Mouse (Mus musculus): ENCODE measurements around the gene Teddm2.

Gene Teddm2

GRCm38 (mm10) chr1:153899731-153900380, at the start of gene Teddm2, which contains the start of gene Glul:
Teddm2 (minus strand) TSS chr1:153900228.
Glul (plus strand) TSS chr1:153899944.
- DNase-seq, result peak; percentile 95 to 96

DNA sequence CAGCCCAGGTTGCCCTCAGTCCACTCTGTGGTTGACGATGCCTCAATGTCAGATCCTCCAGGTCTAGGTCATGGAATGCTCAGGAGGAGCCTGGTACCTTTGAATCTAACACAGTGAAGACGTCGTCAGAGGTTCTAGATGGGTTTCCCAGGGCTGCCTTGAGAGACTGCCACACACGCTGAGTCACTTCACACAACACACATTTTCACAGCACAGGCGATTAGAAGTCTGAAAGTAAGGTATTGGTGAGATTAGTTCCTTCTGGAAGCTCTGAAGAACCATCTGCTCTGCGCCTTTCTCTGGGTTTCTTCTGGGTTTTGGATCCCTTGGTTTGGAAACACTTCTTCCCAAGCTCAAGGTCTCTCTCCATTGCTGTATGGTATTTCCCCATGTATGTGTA, 47.8 kb upstream of the Teddm2 start:
- DNase-seq, result no peak

DNA sequence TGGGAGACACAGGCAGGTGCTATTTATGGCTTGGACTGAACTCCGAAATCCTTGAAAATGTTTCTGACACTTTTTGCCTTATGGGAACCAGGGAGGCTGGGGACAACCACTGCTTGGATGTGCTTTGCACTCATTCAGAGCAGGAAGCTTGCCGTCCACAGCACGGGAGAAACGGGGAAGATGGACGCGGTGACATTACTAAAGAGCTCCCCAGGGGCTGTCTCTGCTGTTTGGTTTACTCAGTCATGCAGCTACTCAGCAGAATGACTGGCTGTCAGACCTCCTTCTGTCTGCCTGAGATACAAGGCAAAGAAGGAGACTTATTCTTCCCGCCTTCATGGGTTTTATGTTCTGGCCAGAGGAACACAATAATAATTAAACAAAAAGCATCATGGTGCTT, 46.9 kb upstream of the Teddm2 start:
- DNase-seq, result no peak

DNA sequence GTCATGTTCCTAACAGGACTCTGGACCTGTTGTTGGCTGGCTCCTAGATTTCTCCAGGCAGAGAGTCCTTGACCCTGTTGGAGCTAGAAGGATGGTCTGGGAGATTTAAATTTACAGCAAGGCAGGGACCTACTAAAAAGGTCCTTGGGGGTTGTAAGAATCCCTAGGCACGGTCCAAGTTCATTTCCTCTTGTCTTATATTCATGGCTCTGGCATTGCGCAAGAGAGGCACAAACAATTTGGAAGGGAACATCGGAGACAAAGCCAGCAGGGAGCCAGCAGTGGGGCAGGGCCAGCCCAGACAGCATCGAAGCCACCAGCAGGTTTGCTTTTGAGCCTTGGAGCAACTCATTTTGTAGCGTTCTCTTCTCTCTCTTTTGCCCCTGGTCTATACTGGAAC, 45.2 kb upstream of the Teddm2 start:
- no peak for DNase-seq

DNA sequence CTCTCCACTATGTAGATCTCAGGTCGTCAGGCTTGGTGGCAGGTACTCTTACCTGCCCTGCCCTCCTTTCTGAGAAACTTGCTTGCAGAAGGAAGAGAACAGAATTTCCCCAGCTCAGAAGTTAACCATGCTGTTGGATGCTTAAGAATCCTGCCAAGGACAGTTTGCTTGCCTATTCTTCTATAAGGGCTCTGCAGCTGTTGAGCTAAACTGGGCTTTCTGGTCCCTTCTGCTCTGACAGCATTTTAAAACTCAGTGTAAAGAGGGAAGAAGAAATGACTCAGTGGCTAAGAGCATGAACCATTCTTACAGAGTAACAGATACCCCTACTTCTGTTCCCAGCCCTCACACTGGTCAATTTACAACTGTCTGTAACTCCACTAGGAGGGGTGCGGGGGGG, 41.0 kb upstream of the Teddm2 start:
- no peak for DNase-seq

DNA sequence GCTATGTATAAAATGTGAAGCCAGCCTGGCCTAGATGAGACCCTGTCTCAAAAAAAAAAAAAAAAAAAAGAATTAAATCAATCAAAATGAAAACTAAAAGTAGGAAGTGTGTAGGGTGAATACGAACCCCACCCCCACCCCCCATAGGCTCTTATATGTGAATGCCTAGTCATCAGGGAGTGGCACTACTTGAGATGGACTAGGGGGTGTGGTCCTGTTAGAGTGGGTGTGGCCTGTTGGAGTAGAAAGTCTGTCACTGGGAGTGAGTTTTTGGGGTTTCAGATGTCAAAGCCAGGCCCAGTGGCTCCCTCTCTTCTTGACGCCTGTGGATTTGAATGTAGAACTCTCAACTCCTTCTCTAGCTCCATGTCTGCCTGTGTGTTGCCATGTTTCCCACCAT, 37.0 kb upstream of the Teddm2 start:
- no peak for DNase-seq

DNA sequence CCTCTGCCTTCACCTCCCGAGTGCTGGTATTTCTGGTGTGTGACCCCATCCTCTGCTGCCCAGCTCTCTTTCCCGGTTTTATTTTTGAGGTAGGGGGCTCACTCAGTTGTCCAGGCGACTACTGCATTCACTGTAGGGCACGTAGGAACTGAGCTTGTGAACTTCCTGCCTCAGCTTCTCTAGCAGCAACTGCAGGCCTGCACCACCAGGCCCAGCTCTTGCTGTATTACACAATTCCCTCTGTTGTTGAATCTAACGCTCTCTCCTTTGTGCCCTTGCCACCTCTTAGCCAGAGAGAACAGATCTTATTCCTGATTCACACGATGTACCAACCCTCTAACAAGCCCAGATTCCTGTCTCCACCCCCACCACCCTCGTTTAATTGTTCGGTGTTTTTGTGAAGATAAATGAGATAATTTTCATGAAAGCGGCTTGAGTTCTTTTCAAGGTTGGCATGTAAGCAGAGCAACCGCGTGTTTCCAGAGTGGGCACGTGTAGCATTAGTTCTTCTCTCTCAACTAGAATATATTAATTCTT, 35.9 kb upstream of the Teddm2 start:
- no peak for DNase-seq

DNA sequence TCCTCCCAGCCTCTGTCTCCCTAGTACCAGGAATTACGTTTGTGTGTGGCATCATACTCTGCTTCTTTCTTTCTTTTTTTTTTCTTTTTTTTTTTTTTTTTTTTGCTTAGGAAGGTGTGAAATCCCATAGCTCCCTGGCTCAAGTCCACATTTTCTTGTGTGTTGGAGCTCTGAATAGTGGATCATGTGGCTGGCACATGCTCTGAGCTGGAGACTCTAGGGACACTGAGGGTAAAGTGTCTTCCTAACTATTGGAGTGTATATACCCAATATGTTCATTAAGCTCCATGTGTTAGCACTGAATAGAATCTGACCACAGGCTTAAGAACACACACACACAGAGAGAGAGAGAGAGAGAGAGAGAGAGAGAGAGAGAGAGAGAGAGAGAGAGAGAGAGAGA, 33.7 kb upstream of the Teddm2 start:
- no peak for DNase-seq

DNA sequence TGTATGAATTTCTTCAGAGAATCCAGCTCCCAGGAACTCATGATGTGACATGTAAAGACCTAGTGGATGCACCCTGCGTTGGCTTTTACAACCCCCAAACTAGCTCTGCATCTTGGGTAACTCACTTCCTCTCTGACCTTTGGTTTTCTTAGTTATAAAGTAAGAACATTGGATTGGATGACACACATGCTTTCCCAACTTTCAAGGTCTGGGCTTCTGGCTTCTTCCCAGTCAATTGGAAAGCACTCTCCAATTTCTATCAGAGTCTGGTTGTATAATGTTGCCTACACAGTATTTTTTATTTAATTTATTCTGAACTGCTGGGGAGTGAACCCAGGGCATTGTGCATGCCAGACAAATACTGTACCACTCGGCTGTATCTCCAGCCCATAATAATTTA, 30.4 kb upstream of the Teddm2 start:
- no peak for DNase-seq

- DNase-seq, result no peak
These were observed 24.7 kb upstream of the Teddm2 start for GRCm38 (mm10) chr1:153924395-153925385.

DNA sequence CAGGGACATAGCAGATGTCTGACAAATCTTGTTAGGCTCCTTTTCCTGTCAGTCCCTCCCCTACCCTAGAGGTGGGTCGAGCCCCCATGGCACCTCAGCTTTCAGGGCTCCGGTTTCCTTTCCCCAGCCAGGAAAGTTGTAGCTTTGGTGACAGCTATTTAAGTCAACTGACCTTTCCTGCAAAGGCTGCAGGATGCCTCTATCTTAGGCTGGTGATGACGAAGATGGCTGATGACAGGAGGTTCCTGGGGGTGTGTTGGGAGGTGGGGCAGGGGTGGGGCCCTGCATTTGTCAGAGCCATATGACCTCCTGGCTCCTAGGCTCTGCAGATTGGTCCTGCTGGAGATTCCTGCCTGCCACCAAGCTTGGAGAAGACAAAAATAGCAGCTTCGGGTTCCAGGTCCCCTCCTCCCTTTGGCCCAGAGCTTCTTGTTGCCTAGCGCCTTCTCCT, 22.6 kb upstream of the Teddm2 start:
- no peak for DNase-seq

GRCm38 (mm10) chr1:153921642-153922041, 21.6 kb upstream of the Teddm2 start:
- no peak for DNase-seq

- DNase-seq, result no peak
These were observed 18.6 kb upstream of the Teddm2 start for GRCm38 (mm10) chr1:153918521-153919206.

DNA sequence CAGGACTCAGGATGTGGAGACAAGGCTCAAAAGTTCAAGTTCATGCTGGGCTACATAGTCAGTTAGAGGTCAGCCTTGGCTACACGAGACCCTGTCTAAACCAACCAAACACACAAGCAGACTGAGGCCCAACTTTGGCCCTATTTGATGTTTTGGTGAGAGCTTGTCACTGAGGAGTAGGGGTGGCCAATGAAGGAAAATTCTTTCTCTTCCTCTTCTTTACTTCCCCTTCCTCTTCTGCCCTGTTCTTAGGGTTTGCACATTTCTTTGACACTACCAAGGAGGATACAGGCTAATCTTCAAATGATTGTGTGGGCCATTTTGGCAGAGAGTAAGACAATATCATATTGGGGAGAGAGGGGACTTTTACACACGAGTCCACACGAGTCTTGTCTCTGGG, 13.8 kb upstream of the Teddm2 start:
- no peak for DNase-seq

GRCm38 (mm10) chr1:153911276-153911795, 11.3 kb upstream of the Teddm2 start:
- no peak for DNase-seq

DNA sequence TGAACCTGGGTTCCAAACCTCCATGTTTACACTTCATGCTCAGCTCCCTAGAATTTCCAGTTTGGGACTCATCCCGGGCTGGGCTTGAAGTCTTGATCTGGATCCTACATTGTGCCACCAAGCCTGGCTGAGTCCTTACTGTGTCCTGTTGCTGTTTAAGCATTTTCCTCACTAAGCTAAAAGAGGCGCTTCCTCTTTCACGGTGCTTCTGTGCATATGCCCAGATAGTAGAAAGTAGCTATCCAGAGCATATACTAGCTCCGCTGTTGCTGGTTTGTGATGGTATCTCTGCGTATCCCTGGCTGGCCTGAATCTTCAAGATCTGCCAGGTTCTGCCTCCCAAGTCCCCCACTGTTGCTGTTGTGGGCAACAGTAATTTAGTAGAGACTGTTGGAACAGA, 10.4 kb upstream of the Teddm2 start:
- DNase-seq, result no peak

GRCm38 (mm10) chr1:153909963-153910291, 9.9 kb upstream of the Teddm2 start:
- no peak for DNase-seq

DNA sequence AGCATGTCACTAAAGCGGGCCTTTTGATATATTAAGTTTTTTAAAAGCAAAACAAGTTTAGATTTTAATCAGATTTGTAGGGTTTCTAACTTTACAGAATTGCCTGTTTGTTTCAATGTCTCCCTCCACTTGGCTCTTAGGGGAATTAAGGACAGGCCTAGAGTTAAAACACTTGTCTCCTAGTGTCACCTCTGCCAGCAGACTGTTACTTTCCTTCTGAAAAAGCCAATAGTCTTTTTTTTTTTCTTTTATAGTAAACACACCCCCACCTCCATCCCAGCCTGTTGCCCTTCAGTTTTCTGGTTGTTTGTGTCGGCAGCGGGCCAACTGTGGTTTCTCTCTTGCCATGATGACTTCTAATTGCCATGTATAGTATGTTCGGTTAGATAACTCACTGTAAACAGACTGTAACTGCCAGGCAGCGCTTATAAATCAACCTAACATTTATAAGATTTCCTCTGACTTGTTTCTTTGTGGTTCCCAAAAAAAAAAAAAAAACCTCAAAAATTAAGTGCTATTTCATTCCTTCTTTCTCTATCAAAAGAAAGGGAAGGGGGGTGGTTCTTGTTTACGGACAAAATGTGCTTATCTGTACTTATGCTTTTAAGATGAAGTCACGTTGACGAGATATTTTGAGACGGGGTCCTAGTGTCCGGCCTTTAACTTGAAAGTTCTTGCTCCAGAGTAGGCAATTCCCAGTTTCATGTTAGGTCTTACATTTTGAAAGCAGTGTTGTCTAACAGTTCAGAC, 9.4 kb upstream of the Teddm2 start:
- DNase-seq, result no peak

- DNase-seq, result no peak
These were observed 8.7 kb upstream of the Teddm2 start for GRCm38 (mm10) chr1:153908741-153909140.

GRCm38 (mm10) chr1:153908208-153908607, 8.2 kb upstream of the Teddm2 start:
- DNase-seq, result no peak

DNA sequence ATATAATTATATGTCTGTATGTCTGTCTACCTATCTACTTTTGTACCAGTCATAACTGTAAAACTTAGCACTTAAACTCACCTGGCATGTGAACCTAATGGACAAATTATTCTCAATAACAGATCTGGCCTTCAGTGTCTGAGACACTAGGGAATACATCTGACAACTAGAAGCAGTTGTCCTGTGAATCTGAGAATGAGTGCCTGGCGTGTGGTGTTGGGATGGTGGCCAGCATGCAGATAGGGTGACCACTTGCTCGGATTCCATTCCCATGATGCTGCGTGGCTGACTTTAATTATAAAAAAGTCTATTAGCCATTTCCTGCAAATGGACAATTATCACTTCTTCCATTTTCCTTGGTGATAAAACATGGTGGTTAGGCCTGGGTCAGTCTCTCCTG, 5.9 kb upstream of the Teddm2 start:
- DNase-seq, result no peak

DNA sequence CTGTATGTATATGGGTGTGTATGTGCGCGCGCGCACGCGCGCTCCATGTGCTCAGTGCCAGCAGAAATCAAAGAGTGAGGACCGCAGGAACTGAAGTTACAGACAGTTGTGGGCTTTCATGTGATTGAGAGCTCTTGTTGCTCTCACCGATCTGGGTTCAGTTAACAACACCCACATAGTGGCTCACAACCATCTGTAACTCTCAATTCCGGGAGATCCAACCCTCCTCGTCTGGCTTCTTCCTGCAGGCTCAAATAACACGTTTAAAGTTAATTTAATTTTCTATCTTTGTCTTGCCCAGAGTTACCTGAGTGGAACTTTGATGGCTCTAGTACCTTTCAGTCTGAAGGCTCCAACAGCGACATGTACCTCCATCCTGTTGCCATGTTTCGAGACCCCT, 4.2 kb upstream of the Teddm2 start:
- no peak for DNase-seq

All from thymus, adult 18-20 months (tissue).